Mouse (Mus musculus) neural tube, embryonic 14.5 days (tissue): ENCODE measurements at regions not wholly inside any gene's neighbourhood (a gene's known extent, or its start where the extent isn't known, plus 50 kb on each side); places are given as distances from the start of the nearest gene placed in this dataset.

Source experiments
- ATAC-seq: fragments of 200-750 bp; cut with Nextera tagmentation; 2 replicates; pipeline ENCODE4 v1.8.0; 2017; ENCODE audit warnings: low read depth, mild to moderate bottlenecking, moderate TSS enrichment, moderate library complexity
- H3K27ac ChIP-seq: fragments of 300-500 bp; sonication (generic); 2 replicates; pipeline ENCODE4 v1.5.1; 2014; ENCODE audit warnings: low read depth, mild to moderate bottlenecking, control low read depth, low read length, moderate library complexity, mixed read lengths
- H3K27me3 ChIP-seq: fragments of 300-500 bp; sonication (generic); 2 replicates; pipeline ENCODE4 v1.6.1; 2014; ENCODE audit warnings: low read length; ENCODE audit not compliant: control insufficient read depth, insufficient read depth
- H3K36me3 ChIP-seq: fragments of 300-500 bp; sonication (generic); 2 replicates; pipeline ENCODE4 v1.6.1; 2014; ENCODE audit warnings: low read length, mixed read lengths; ENCODE audit not compliant: control insufficient read depth, insufficient read depth
- H3K4me1 ChIP-seq: fragments of 300-500 bp; sonication (generic); 2 replicates; pipeline ENCODE4 v1.6.1; 2014; ENCODE audit warnings: low read length; ENCODE audit not compliant: control insufficient read depth, insufficient read depth
- H3K4me2 ChIP-seq: fragments of 300-500 bp; sonication (generic); 2 replicates; pipeline ENCODE4 v1.6.1; 2014; ENCODE audit warnings: mild to moderate bottlenecking, low read depth, low read length, control low read depth
- H3K4me3 ChIP-seq: fragments of 300-500 bp; sonication (generic); 2 replicates; pipeline ENCODE4 v1.5.1; 2014; ENCODE audit warnings: low read depth, low read length, control low read depth, mixed read lengths
- H3K9ac ChIP-seq: fragments of 300-500 bp; sonication (generic); replicated peaks from 2 replicates; pipeline ENCODE4 v1.6.1; 2014; ENCODE audit warnings: low read depth, mild to moderate bottlenecking, control low read depth, low read length, mixed read lengths
- H3K9me3 ChIP-seq: fragments of 300-500 bp; sonication (generic); 2 replicates; pipeline ENCODE4 v1.6.1; 2016; ENCODE audit warnings: low read length; ENCODE audit not compliant: control insufficient read depth
- WGBS: fragments of 180-500 bp; shearing (Covaris S2); extraction: QIAGEN DNeasy Blood & Tissue Kit; methylation state at CpG from one replicate; pipeline ENCODE4 v1.1.7; 2014; 5-methylcytosine and 5-hydroxymethylcytosine counted together

DNA sequence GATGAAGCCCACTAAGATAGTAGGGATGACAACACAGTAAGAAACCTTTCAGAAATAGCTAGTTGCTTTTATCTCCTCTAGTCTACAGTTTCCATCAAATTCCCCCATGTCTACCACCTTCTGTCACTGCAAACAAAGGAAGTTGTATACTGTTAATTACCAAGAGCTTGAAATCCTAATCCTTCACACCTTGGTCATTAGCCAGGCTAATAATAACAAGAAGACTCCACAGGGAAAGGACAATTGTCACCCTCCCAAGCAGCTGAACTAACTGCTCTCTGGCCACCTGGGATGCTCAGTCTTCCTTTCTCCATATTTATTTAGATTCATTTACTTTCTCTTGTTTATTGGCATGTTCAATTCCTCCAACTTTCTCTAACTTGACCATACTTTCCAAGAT, 130.5 kb upstream of the Tll1 start:
- no peak for ATAC-seq
- Histone ChIP-seq H3K27ac (no peak overlapping the region), H3K4me1 (no peaks in the 10 kb centered on the region), H3K4me3 (no peak overlapping the region), H3K36me3 (no peaks in the 10 kb centered on the region), H3K4me2 (no peak overlapping the region), H3K9ac (no peak overlapping the region), H3K27me3 (no peaks in the 10 kb centered on the region), H3K9me3 (no peaks in the 10 kb centered on the region)

DNA sequence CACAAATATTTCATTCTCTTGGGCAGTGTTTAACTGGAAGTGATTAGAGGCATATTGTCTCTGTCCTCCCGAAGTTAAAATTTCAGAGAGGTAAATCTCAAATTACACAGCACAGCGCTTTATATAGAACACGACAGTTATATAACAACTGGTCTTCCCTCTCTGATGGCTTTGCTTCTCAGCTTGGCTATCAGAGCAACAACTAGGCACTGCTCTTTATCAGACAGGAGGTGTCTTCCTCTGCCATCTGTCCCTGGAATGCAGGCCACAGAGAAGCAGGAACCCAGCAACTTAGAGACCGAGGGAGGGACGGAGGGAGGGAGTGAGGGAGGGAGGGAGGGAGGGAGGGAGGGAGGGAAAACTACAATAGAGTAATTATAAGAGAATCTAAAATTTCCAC, 129.4 kb upstream of the Tll1 start:
- Histone ChIP-seq H3K4me3 (no peak overlapping the region), H3K36me3 (no peaks in the 10 kb centered on the region), H3K4me2 (no peak overlapping the region), H3K27me3 (no peaks in the 10 kb centered on the region), H3K27ac (no peak overlapping the region), H3K4me1 (no peaks in the 10 kb centered on the region), H3K9me3 (no peaks in the 10 kb centered on the region), H3K9ac (no peak overlapping the region)
- WGBS: 57% methylated on average over 5 of the region's 5 CpGs
- no peak for ATAC-seq

DNA sequence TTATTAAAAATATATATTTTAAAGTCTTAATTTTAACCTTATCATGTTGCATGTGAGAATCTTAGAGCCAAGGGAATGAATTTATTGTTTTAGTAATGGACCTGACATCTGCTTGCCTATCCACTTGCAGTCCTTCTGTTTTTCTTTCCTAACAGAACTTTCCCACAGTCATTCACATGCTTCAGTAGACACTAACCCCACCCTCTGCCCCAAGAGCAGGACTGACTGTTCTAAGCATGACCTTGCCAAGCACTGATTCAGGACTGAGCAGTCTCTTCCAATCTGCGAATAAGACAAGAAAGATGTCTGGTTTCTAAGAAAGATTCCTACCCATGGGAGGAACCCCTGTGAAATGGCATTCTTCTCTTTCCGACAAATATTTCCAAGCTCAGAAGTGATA, 117.9 kb upstream of the Tll1 start:
- no peak for ATAC-seq
- Histone ChIP-seq H3K9ac (no peak overlapping the region), H3K4me2 (no peak overlapping the region), H3K4me1 (no peaks in the 10 kb centered on the region), H3K36me3 (no peaks in the 10 kb centered on the region), H3K27me3 (no peaks in the 10 kb centered on the region), H3K9me3 (no peaks in the 10 kb centered on the region), H3K4me3 (no peak overlapping the region), H3K27ac (no peak overlapping the region)
- WGBS: 88% methylated on average over 2 of the region's 2 CpGs

DNA sequence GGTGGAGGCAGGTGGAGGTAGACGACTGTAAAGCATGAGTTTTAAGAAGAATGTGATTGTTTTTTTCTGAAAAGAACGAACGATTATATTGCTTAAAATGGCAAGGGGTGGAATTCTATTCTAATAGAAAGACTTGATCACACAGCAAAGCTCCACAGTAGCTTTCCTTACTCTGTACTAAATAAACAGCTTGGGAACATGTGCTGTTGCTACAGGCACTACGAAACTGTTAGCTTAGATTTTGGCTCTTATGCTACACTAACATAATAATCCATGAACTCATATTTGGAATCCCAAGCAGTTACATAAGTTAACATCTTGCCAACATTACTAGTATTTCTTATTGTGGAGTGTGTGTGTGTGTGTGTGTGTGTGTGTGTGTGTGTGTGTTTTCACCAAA, 114.3 kb upstream of the Tll1 start:
- no peak overlapping the region for H3K4me3 ChIP-seq
- no peak overlapping the region for H3K27ac ChIP-seq
- no peak overlapping the region for H3K9ac ChIP-seq
- ATAC-seq: no peak
- WGBS: 87% methylated on average over 4 of the region's 4 CpGs
- no peaks in the 10 kb centered on the region for H3K36me3 ChIP-seq
- no peaks in the 10 kb centered on the region for H3K9me3 ChIP-seq
- H3K27me3 ChIP-seq: no peaks in the 10 kb centered on the region
- no peak overlapping the region for H3K4me2 ChIP-seq
- peaks cover 7% of the 10 kb centered on the region; the same call in 1 of the 2 replicates for H3K4me1 ChIP-seq

DNA sequence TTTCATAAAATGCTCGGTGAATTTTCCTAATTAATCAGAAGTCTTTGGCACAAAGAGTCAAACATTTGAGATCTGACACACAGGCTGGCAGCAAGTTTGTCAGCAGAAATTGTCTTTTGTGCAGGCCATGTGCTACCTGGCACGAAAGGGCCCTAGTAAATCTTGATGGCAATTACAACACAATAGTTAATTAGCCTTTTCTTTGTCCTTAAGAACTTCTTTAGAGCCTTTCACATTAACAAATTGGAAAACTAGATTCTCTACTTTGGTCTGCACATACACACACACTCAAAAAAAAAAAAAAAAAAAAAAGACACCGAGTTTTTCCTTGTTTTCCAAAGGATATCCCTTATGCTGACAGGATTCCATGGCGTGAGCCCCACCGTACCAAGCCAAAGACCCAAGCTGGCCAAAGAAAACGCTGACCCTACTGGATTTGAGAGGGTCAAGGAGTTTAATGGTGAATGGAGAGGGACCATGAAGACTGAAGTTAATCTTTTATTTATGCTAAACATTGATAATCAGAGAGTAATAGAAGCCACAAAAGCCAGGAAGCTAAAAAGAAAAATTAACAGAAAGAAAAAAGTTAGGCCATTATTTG, 113.2 kb upstream of the Tll1 start:
- peaks cover 7% of the 10 kb centered on the region; the same call in 1 of the 2 replicates for H3K4me1 ChIP-seq
- H3K27me3 ChIP-seq: no peaks in the 10 kb centered on the region
- H3K4me3 ChIP-seq: no peak overlapping the region
- H3K9ac ChIP-seq: no peak overlapping the region
- ATAC-seq: no peak
- H3K27ac ChIP-seq: no peak overlapping the region
- 21% methylated on average over 6 of the region's 6 CpGs for WGBS
- no peaks in the 10 kb centered on the region for H3K36me3 ChIP-seq
- H3K9me3 ChIP-seq: no peaks in the 10 kb centered on the region
- no peak overlapping the region for H3K4me2 ChIP-seq

DNA sequence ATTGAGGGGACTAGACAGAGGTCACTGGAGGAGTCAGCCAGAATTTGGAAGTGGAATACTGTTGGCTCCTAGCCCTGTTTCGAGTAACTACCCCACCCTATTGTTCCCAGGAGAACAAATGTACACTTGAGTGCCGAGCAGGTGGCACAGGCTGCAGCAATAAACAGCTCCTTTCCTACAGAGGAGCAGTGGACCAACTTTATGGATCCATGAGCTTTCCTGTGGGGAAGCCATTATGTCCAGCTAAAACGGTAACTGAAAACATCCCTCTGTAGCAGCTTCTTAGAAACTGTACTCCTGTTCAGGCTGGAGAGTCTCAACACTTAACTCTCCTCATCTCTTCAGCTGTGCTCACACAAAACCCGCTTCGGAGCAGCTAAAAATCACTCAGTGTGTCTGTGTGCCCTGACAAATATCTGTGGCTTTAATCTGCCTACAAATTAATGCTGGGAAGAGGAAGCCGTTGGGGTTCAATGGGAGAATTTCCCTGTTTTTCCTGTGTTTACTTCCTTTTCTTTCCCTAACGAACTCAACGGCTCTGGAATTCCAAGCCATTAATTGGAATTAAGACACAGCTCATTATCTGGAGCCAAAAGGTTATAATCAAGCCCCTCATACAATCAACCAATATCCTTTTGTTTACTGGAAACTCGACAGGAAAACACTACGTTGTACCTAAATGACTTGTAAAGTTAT, 112.6 kb upstream of the Tll1 start:
- ATAC-seq: peak; percentile 70; the same call in 1 of the 2 replicates

DNA sequence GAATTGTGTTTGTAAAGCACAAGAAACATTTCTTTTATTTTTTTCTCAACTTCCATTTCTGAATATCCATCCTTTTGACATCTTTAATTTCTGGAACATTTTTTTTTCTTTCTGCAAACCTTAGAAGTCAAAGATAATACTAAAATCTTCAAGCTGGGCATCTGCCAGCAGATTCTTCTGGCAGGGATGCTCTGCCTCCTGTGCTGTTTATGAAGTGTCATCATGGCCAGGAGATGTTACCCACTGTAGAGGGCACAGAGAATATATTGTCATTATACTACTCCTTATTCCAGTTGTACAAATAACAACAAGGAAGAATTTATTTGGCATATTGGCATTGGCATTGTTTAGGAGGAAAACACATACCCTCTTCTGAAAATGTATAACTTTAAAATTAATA, 111.7 kb upstream of the Tll1 start:
- Histone ChIP-seq H3K27ac (no peak overlapping the region), H3K9ac (no peak overlapping the region), H3K4me2 (no peak overlapping the region), H3K4me1 (peaks cover 7% of the 10 kb centered on the region; the same call in 1 of the 2 replicates), H3K27me3 (no peaks in the 10 kb centered on the region), H3K4me3 (no peak overlapping the region), H3K9me3 (no peaks in the 10 kb centered on the region), H3K36me3 (no peaks in the 10 kb centered on the region)
- no peak for ATAC-seq

More for the DNA sequence above, 112.6 kb upstream of the Tll1 start:
- Histone ChIP-seq H3K9ac (no peak overlapping the region), H3K4me1 (peaks cover 7% of the 10 kb centered on the region; the same call in 1 of the 2 replicates), H3K36me3 (no peaks in the 10 kb centered on the region), H3K27me3 (no peaks in the 10 kb centered on the region), H3K4me2 (no peak overlapping the region), H3K27ac (no peak overlapping the region), H3K4me3 (no peak overlapping the region), H3K9me3 (no peaks in the 10 kb centered on the region)
- 18% methylated on average over 10 of the region's 10 CpGs for WGBS

DNA sequence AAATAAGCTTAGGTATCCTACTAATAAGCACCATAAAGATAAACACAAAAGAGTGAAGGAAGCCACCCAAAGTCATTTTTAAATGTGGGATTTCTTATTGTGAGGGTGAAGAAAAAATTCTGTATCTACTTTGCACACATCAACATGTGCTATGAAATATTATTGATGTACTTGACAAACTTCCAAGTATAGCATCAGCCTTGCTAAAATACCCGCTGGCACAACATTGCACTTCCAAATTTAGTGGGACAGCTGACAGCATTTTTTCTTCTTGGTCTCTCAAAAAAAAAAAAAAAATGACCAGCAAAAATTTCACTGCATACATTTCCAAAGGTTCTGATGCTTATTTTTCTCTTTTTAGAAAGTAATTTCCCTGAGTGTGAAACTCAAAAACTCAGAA, 101.9 kb upstream of the Tll1 start:
- Histone ChIP-seq H3K27ac (no peak overlapping the region), H3K4me1 (no peaks in the 10 kb centered on the region), H3K9ac (no peak overlapping the region), H3K4me2 (no peak overlapping the region), H3K9me3 (no peaks in the 10 kb centered on the region), H3K4me3 (no peak overlapping the region), H3K27me3 (no peaks in the 10 kb centered on the region), H3K36me3 (no peaks in the 10 kb centered on the region)
- WGBS: 98% methylated on average over 1 of the region's 1 CpGs
- no peak for ATAC-seq

DNA sequence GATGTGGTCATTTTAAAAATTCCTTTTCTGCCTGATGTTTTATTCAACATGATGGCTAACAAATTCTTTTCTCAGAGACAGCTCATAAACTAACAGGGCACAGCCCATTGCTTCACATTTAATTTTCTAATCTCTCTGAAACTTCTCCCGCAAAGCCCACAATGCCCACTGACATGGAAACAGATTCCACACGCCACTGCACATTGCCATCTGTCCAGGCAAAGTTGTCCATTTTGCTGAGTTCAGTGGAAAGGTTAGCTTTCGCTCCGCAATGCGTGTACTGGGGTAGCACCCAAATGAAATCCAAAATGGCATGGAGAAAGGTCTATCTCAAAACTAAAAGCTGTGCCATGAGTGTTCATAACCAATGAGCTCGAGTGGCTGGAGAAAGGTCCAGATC, 76.7 kb upstream of the Tll1 start:
- H3K27me3 ChIP-seq: no peaks in the 10 kb centered on the region
- no peaks in the 10 kb centered on the region for H3K9me3 ChIP-seq
- H3K4me3 ChIP-seq: no peak overlapping the region
- no peak overlapping the region for H3K27ac ChIP-seq
- no peaks in the 10 kb centered on the region for H3K36me3 ChIP-seq
- no peak overlapping the region for H3K9ac ChIP-seq
- H3K4me1 ChIP-seq: no peaks in the 10 kb centered on the region
- no peak for ATAC-seq
- WGBS: 85% methylated on average over 6 of the region's 6 CpGs
- no peak overlapping the region for H3K4me2 ChIP-seq
